Mouse (Mus musculus) ES-Bruce4 (cell line): ENCODE results near the gene Mdga1. TPM values are rescaled to one million over a fixed set of nuclear protein-coding genes. Genes with fewer than 3 reads are reported as not detected.
A peak's percentile ranks its signal among the peaks of the same experiment; 100 is the strongest.

Experiments
- H3K27ac ChIP-seq: 2 replicates; pipeline ENCODE4 v1.5.1; 2012; ENCODE audit warnings: low read length, inconsistent platforms; ENCODE audit not compliant: insufficient read depth
- H3K27me3 ChIP-seq: 2 replicates; pipeline ENCODE4 v1.6.1; 2012; ENCODE audit warnings: mild to moderate bottlenecking, low read length, inconsistent platforms; ENCODE audit not compliant: control insufficient read depth, poor library complexity, insufficient read depth, severe bottlenecking
- H3K36me3 ChIP-seq: 2 replicates; pipeline ENCODE4 v1.6.1; 2012; ENCODE audit warnings: inconsistent platforms, mild to moderate bottlenecking, low read length, moderate library complexity; ENCODE audit not compliant: control insufficient read depth, poor library complexity, insufficient read depth, severe bottlenecking
- H3K4me1 ChIP-seq: one replicate; pipeline ENCODE4 v1.8.1; 2011; ENCODE audit warnings: low read length; ENCODE audit not compliant: control insufficient read depth, insufficient read depth
- H3K4me3 ChIP-seq: 2 replicates; pipeline ENCODE4 v1.5.1; 2011; ENCODE audit warnings: low read depth, mild to moderate bottlenecking, low read length
- H3K9ac ChIP-seq: 2 replicates; pipeline ENCODE4 v1.6.1; 2012; ENCODE audit warnings: low read depth, mild to moderate bottlenecking, inconsistent platforms; ENCODE audit not compliant: poor library complexity, severe bottlenecking
- H3K9me3 ChIP-seq: replicated peaks from 2 replicates; pipeline ENCODE4 v1.6.1; 2012; ENCODE audit warnings: mild to moderate bottlenecking, low read length, inconsistent platforms; ENCODE audit not compliant: control insufficient read depth, poor library complexity, insufficient read depth, severe bottlenecking
- CTCF ChIP-seq: IDR thresholded peaks from one replicate; pipeline ENCODE4 v1.8.1; 2011; ENCODE audit warnings: low read depth, low read length
- EP300 ChIP-seq: IDR thresholded peaks from 2 replicates; pipeline ENCODE4 v1.6.1; 2011; ENCODE audit warnings: low read depth, low read length; ENCODE audit not compliant: insufficient read depth
- POLR2A ChIP-seq: IDR thresholded peaks from one replicate; pipeline ENCODE4 v1.8.1; 2011; ENCODE audit warnings: low read length; ENCODE audit not compliant: insufficient read depth
- polyA plus RNA-seq: library from polyadenylated mRNA; stranded (reverse); fragments of >200 nt; gene quantifications from 2 replicates; pipeline ENCODE4 v1.2.4, GENCODE M21; 2011; ENCODE audit warnings: low read depth; ENCODE audit not compliant: missing spikeins, insufficient read depth, insufficient read length

Gene Mdga1
- polyA plus RNA-seq, 1 experiment: 2.6 TPM

- Histone ChIP-seq H3K27me3 (peaks cover 27% of the 10 kb centered on the region), H3K4me1 (no peaks in the 10 kb centered on the region), H3K27ac (no peak overlapping the region)
These were observed 81.7 kb downstream of the Mdga1 start for GRCm38 (mm10) chr17:29887881-29888826.

GRCm38 (mm10) chr17:29887271-29887880 lies 82.5 kb downstream of the Mdga1 start:
- no peaks in the 10 kb centered on the region for H3K36me3 ChIP-seq
- peaks cover 27% of the 10 kb centered on the region for H3K27me3 ChIP-seq
- H3K9me3 ChIP-seq: no peaks in the 10 kb centered on the region
- H3K4me1 ChIP-seq: no peaks in the 10 kb centered on the region
- peak overlapping the region; percentile 83 for H3K9ac ChIP-seq
- no peak overlapping the region for H3K27ac ChIP-seq
- TF ChIP-seq EP300: no peak
- TF ChIP-seq POLR2A: no peak
- no peak for TF ChIP-seq CTCF
- peak overlapping the region; percentile 55 for H3K4me3 ChIP-seq

More at GRCm38 (mm10) chr17:29887881-29888826, 81.7 kb downstream of the Mdga1 start:
- TF ChIP-seq EP300: no peak
- no peak for TF ChIP-seq CTCF
- TF ChIP-seq POLR2A: no peak
- peak overlapping the region; percentile 83 for H3K9ac ChIP-seq
- no peaks in the 10 kb centered on the region for H3K9me3 ChIP-seq
- H3K4me3 ChIP-seq: peak overlapping the region; percentile 55
- H3K36me3 ChIP-seq: no peaks in the 10 kb centered on the region

GRCm38 (mm10) chr17:29886655-29887251 lies 83.1 kb downstream of the Mdga1 start:
- H3K36me3 ChIP-seq: no peaks in the 10 kb centered on the region
- TF ChIP-seq EP300: no peak
- no peak for TF ChIP-seq POLR2A
- TF ChIP-seq CTCF: no peak
- no peaks in the 10 kb centered on the region for H3K4me1 ChIP-seq
- no peaks in the 10 kb centered on the region for H3K9me3 ChIP-seq
- peak overlapping the region; percentile 55 for H3K4me3 ChIP-seq
- peaks cover 27% of the 10 kb centered on the region for H3K27me3 ChIP-seq
- H3K27ac ChIP-seq: no peak overlapping the region
- peak overlapping the region; percentile 83 for H3K9ac ChIP-seq

GRCm38 (mm10) chr17:29886061-29886460 lies 83.8 kb downstream of the Mdga1 start:
- Histone ChIP-seq H3K36me3 (no peaks in the 10 kb centered on the region), H3K9ac (no peak overlapping the region), H3K27me3 (peaks cover 27% of the 10 kb centered on the region), H3K4me1 (no peaks in the 10 kb centered on the region), H3K9me3 (no peaks in the 10 kb centered on the region), H3K27ac (no peak overlapping the region), H3K4me3 (no peak overlapping the region)
- TF ChIP-seq EP300: no peak
- TF ChIP-seq POLR2A: no peak
- TF ChIP-seq CTCF: no peak

GRCm38 (mm10) chr17:29884596-29884995 lies 85.3 kb downstream of the Mdga1 start:
- H3K4me1 ChIP-seq: no peaks in the 10 kb centered on the region
- TF ChIP-seq POLR2A: no peak
- TF ChIP-seq EP300: no peak
- TF ChIP-seq CTCF: no peak
- peaks cover 27% of the 10 kb centered on the region for H3K27me3 ChIP-seq
- no peaks in the 10 kb centered on the region for H3K36me3 ChIP-seq
- H3K4me3 ChIP-seq: no peak overlapping the region
- H3K9me3 ChIP-seq: no peaks in the 10 kb centered on the region
- no peak overlapping the region for H3K27ac ChIP-seq
- H3K9ac ChIP-seq: no peak overlapping the region

- H3K9ac ChIP-seq: no peak overlapping the region
- TF ChIP-seq POLR2A (no peak), EP300 (no peak), CTCF (no peak)
These were observed 86.5 kb downstream of the Mdga1 start for GRCm38 (mm10) chr17:29883351-29883750.

More at GRCm38 (mm10) chr17:29883351-29883750, 86.5 kb downstream of the Mdga1 start:
- Histone ChIP-seq H3K9me3 (peaks cover 1% of the 10 kb centered on the region; the same call in 1 of the 2 replicates), H3K4me3 (no peak overlapping the region), H3K27me3 (peaks cover 20% of the 10 kb centered on the region), H3K36me3 (no peaks in the 10 kb centered on the region), H3K27ac (no peak overlapping the region), H3K4me1 (peaks cover 1% of the 10 kb centered on the region)
